Mouse (Mus musculus) forebrain, embryonic 16.5 days (tissue): ENCODE data around the gene Gm44596. TPM values are rescaled to one million over a fixed set of nuclear protein-coding genes. Genes with fewer than 3 reads are reported as not detected.

ENCODE experiments used
- ATAC-seq: fragments of 200-750 bp; cut with Nextera tagmentation; 2 replicates; pipeline ENCODE4 v1.8.0; 2017; ENCODE audit warnings: mild to moderate bottlenecking, moderate library complexity
- H3K27ac ChIP-seq: fragments of 300-500 bp; sonication (generic); 2 replicates; pipeline ENCODE4 v1.5.1; 2014; ENCODE audit warnings: low read length, control low read depth
- H3K27me3 ChIP-seq: fragments of 300-500 bp; sonication (generic); replicated peaks from 2 replicates; pipeline ENCODE4 v1.6.1; 2014; ENCODE audit warnings: low read length; ENCODE audit not compliant: control insufficient read depth, insufficient read depth
- H3K36me3 ChIP-seq: fragments of 300-500 bp; sonication (generic); 2 replicates; pipeline ENCODE4 v1.6.1; 2014; ENCODE audit not compliant: control insufficient read depth, insufficient read depth
- H3K4me1 ChIP-seq: fragments of 300-500 bp; sonication (generic); replicated peaks from 2 replicates; pipeline ENCODE4 v1.6.1; 2014; ENCODE audit warnings: low read length; ENCODE audit not compliant: control insufficient read depth, insufficient read depth
- H3K4me2 ChIP-seq: fragments of 300-500 bp; sonication (generic); 2 replicates; pipeline ENCODE4 v1.6.1; 2014; ENCODE audit warnings: mild to moderate bottlenecking, low read length, control low read depth
- H3K4me3 ChIP-seq: fragments of 300-500 bp; sonication (generic); replicated peaks from 2 replicates; pipeline ENCODE4 v1.5.1; 2014; ENCODE audit warnings: mild to moderate bottlenecking, low read length, control low read depth
- H3K9ac ChIP-seq: fragments of 300-500 bp; sonication (generic); replicated peaks from 2 replicates; pipeline ENCODE4 v1.6.1; 2014; ENCODE audit warnings: low read depth, low read length, control low read depth
- H3K9me3 ChIP-seq: fragments of 300-500 bp; sonication (generic); 2 replicates; pipeline ENCODE4 v1.6.1; 2016; ENCODE audit warnings: low read length; ENCODE audit not compliant: control insufficient read depth
- WGBS: fragments of 180-500 bp; shearing (Covaris S2); extraction: QIAGEN DNeasy Blood & Tissue Kit; methylation state at CpG from one replicate; pipeline ENCODE4 v1.1.7; 2014; 5-methylcytosine and 5-hydroxymethylcytosine counted together
- polyA plus RNA-seq: library from polyadenylated mRNA; unstranded; fragments of >200 nt; fragmentation: Nextera tagmentation; extraction: Ambion mirVana; gene quantifications from 2 replicates; pipeline ENCODE4 v1.2.1, GENCODE M21; 2015

Gene Gm44596
- polyA plus RNA-seq, 1 experiment from 2014 or later: not detected

- H3K27ac ChIP-seq: peak overlapping the region; percentile 88
- H3K9ac ChIP-seq: peak overlapping the region; percentile 84
- H3K4me3 ChIP-seq: peak overlapping the region; percentile 59
- no peaks in the 10 kb centered on the region for H3K27me3 ChIP-seq
- H3K4me2 ChIP-seq: peak overlapping the region; percentile 63
- H3K36me3 ChIP-seq: no peaks in the 10 kb centered on the region
- no peaks in the 10 kb centered on the region for H3K9me3 ChIP-seq
- whole genome bisulfite sequencing: under 1% methylated on average over 28 of the region's 28 CpGs
- peaks cover 26% of the 10 kb centered on the region for H3K4me1 ChIP-seq
- peak; percentile 74 for ATAC-seq
Measured at GRCm38 (mm10) chr6:128355201-128355681, 20.1 kb upstream of the Gm44596 start.

- H3K4me2 ChIP-seq: peak within 1 kb of the TSS; percentile 63
- peaks cover 29% of the 10 kb centered on the region for H3K4me1 ChIP-seq
- ATAC-seq: peak; percentile 98
- WGBS: under 1% methylated on average over 42 of the region's 42 CpGs
- peak within 1 kb of the TSS; percentile 84 for H3K9ac ChIP-seq
- H3K36me3 ChIP-seq: no peaks in the 10 kb centered on the region
- no peaks in the 10 kb centered on the region for H3K27me3 ChIP-seq
- H3K9me3 ChIP-seq: no peaks in the 10 kb centered on the region
- peak within 1 kb of the TSS; percentile 59 for H3K4me3 ChIP-seq
- peak within 1 kb of the TSS; percentile 88 for H3K27ac ChIP-seq
Measured at GRCm38 (mm10) chr6:128355726-128356416, 19.4 kb upstream of the Gm44596 start, which contains the start of gene Tulp3. Gene Tulp3, minus strand, starts transcription at chr6:128355851.

GRCm38 (mm10) chr6:128358999-128359398, 16.3 kb upstream of the Gm44596 start:
- H3K4me1 ChIP-seq: peaks cover 37% of the 10 kb centered on the region
- no peak overlapping the region for H3K4me3 ChIP-seq
- H3K4me2 ChIP-seq: no peak overlapping the region
- no peak overlapping the region for H3K27ac ChIP-seq
- WGBS: 6% methylated on average over 2 of the region's 2 CpGs
- H3K36me3 ChIP-seq: no peaks in the 10 kb centered on the region
- no peaks in the 10 kb centered on the region for H3K9me3 ChIP-seq
- H3K27me3 ChIP-seq: no peaks in the 10 kb centered on the region
- no peak overlapping the region for H3K9ac ChIP-seq
- no peak for ATAC-seq

GRCm38 (mm10) chr6:128361901-128362300, 13.4 kb upstream of the Gm44596 start:
- H3K4me3 ChIP-seq: peak overlapping the region; percentile 94
- 10% methylated on average over 9 of the region's 9 CpGs for WGBS
- H3K4me2 ChIP-seq: peak overlapping the region; percentile 87
- ATAC-seq: no peak
- H3K36me3 ChIP-seq: no peaks in the 10 kb centered on the region
- H3K9ac ChIP-seq: peak overlapping the region; percentile 92
- H3K9me3 ChIP-seq: no peaks in the 10 kb centered on the region
- H3K27ac ChIP-seq: peak overlapping the region; percentile 90
- H3K4me1 ChIP-seq: peaks cover 24% of the 10 kb centered on the region
- no peaks in the 10 kb centered on the region for H3K27me3 ChIP-seq

- no peaks in the 10 kb centered on the region for H3K27me3 ChIP-seq
- peak within 1 kb of the TSS; percentile 90 for H3K27ac ChIP-seq
- under 1% methylated on average over 61 of the region's 76 CpGs for WGBS
- H3K9me3 ChIP-seq: no peaks in the 10 kb centered on the region
- H3K4me2 ChIP-seq: peak within 1 kb of the TSS; percentile 87
- peak within 1 kb of the TSS; percentile 94 for H3K4me3 ChIP-seq
- ATAC-seq: peak; percentile 86
- H3K9ac ChIP-seq: peak within 1 kb of the TSS; percentile 92
- no peaks in the 10 kb centered on the region for H3K36me3 ChIP-seq
- H3K4me1 ChIP-seq: peaks cover 24% of the 10 kb centered on the region
Measured at GRCm38 (mm10) chr6:128362381-128363006, 12.8 kb upstream of the Gm44596 start, which contains the start of the genes Rhno1 and Foxm1. Gene Rhno1, minus strand, starts transcription at chr6:128362911. Gene Foxm1, plus strand, starts transcription at chr6:128362967.

- H3K27me3 ChIP-seq: no peaks in the 10 kb centered on the region
- H3K9ac ChIP-seq: peak overlapping the region; percentile 92
- 1% methylated on average over 42 of the region's 46 CpGs for WGBS
- peak overlapping the region; percentile 87 for H3K4me2 ChIP-seq
- peak; percentile 1; the same call in 1 of the 2 replicates for ATAC-seq
- peaks cover 24% of the 10 kb centered on the region for H3K4me1 ChIP-seq
- peak overlapping the region; percentile 90 for H3K27ac ChIP-seq
- no peaks in the 10 kb centered on the region for H3K36me3 ChIP-seq
- peak overlapping the region; percentile 94 for H3K4me3 ChIP-seq
- H3K9me3 ChIP-seq: no peaks in the 10 kb centered on the region
Measured at GRCm38 (mm10) chr6:128363007-128363825, 12.1 kb upstream of the Gm44596 start.

- no peak overlapping the region for H3K4me3 ChIP-seq
- no peaks in the 10 kb centered on the region for H3K27me3 ChIP-seq
- 79% methylated on average over 6 of the region's 6 CpGs for WGBS
- H3K36me3 ChIP-seq: no peaks in the 10 kb centered on the region
- peaks cover 20% of the 10 kb centered on the region for H3K4me1 ChIP-seq
- H3K9ac ChIP-seq: no peak overlapping the region
- no peak for ATAC-seq
- H3K4me2 ChIP-seq: no peak overlapping the region
- no peak overlapping the region for H3K27ac ChIP-seq
- H3K9me3 ChIP-seq: no peaks in the 10 kb centered on the region
Measured at GRCm38 (mm10) chr6:128364721-128365120, 10.6 kb upstream of the Gm44596 start.

- WGBS: 96% methylated on average over 5 of the region's 5 CpGs
- H3K27me3 ChIP-seq: no peaks in the 10 kb centered on the region
- H3K9me3 ChIP-seq: no peaks in the 10 kb centered on the region
- H3K4me2 ChIP-seq: no peak overlapping the region
- no peak overlapping the region for H3K9ac ChIP-seq
- H3K4me1 ChIP-seq: peaks cover 11% of the 10 kb centered on the region
- no peaks in the 10 kb centered on the region for H3K36me3 ChIP-seq
- no peak for ATAC-seq
- H3K4me3 ChIP-seq: no peak overlapping the region
- no peak overlapping the region for H3K27ac ChIP-seq
Measured at GRCm38 (mm10) chr6:128366466-128366865, 8.8 kb upstream of the Gm44596 start.

GRCm38 (mm10) chr6:128370040-128370439, 5.3 kb upstream of the Gm44596 start:
- 93% methylated on average over 5 of the region's 5 CpGs for WGBS
- ATAC-seq: no peak
- H3K36me3 ChIP-seq: no peaks in the 10 kb centered on the region
- peaks cover 4% of the 10 kb centered on the region; the same call in 1 of the 2 replicates for H3K4me1 ChIP-seq
- H3K4me3 ChIP-seq: no peak overlapping the region
- H3K9ac ChIP-seq: no peak overlapping the region
- H3K27ac ChIP-seq: no peak overlapping the region
- H3K27me3 ChIP-seq: no peaks in the 10 kb centered on the region
- H3K9me3 ChIP-seq: no peaks in the 10 kb centered on the region
- H3K4me2 ChIP-seq: no peak overlapping the region
